Mouse (Mus musculus) embryo, embryonic 10.5 days (tissue): Measurements from ENCODE around the gene Gm6121.
"Not testable (repeated sequence)": the region's sequence is repeated elsewhere in the genome, so short reads cannot be mapped to it uniquely, and the experiment has no call there.

Source experiments
- DNase-seq: peaks from one replicate; pipeline ENCODE4 v3.0.0-alpha.2; 2015; ENCODE audit warnings: low spot score

Gene Gm6121

GRCm38 (mm10) chrX:26935597-26935996, at the start of gene Gm6121:
TSS of gene Gm6121 (minus strand) at chrX:26935697.
- not testable (repeated sequence) for DNase-seq
